Comparison of ENCODE assay signal across 15 mouse cellular contexts in the genomic region with DNA sequence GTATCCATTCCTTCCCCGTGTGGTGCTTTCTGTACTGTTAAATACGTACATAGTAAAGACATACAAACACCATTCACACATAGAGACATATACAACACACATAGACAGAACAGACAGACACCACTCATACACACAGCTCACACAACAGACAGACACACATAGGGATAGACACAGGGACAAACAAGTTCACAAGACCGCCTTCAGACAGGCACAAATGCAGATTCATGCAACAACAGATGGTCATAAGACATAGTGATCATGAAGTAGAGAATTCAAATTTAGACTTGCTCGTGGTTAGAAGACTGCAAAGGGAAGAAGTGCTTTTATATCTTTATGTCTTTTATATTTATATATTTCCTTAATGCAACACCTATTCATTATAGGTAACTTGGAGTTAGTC. TPM values are rescaled to one million over a fixed set of nuclear protein-coding genes. Genes with fewer than 3 reads are reported as not detected.
"Had no signal": no experiment of that assay in that cellular context is flagged by ENCODE, and none has a peak within 500 bp of the region (broad histone marks: within the 10 kb centered on the region; RNA-seq: fewer than 3 reads in every experiment).

No protein-coding gene starts in this region.

- H3K27ac ChIP-seq: midbrain, embryonic 13.5 days; midbrain, embryonic 15.5 days; neural tube, embryonic 13.5 days; neural tube, embryonic 15.5 days; stomach, embryonic 15.5 days; stomach, postnatal 0 days had no signal

- H3K4me2 ChIP-seq: lung, embryonic 14.5 days; midbrain, embryonic 11.5 days; midbrain, embryonic 13.5 days; midbrain, embryonic 15.5 days; neural tube, embryonic 13.5 days; neural tube, embryonic 15.5 days; stomach, embryonic 15.5 days had no signal

- DNase-seq: lung, postnatal 4 days; right cerebral cortex, postnatal 25 days; thymus, adult 2 months; thymus, postnatal 25 days; thymus, postnatal 4 days had no signal

- H3K9me3 ChIP-seq: megakaryocyte, embryonic 14.5 days; midbrain, embryonic 13.5 days; midbrain, embryonic 15.5 days; neural tube, embryonic 13.5 days; neural tube, embryonic 15.5 days; stomach, embryonic 15.5 days had no signal

- H3K27me3 ChIP-seq: stomach, embryonic 15.5 days had no signal

- H3K4me3 ChIP-seq: midbrain, embryonic 13.5 days; midbrain, embryonic 15.5 days; neural tube, embryonic 13.5 days; neural tube, embryonic 15.5 days; stomach, embryonic 15.5 days had no signal

- H3K36me3 ChIP-seq: midbrain, embryonic 13.5 days; midbrain, embryonic 15.5 days; neural tube, embryonic 13.5 days; neural tube, embryonic 15.5 days; stomach, embryonic 15.5 days had no signal

- ATAC-seq: midbrain, embryonic 13.5 days; midbrain, embryonic 15.5 days had no signal

- H3K9ac ChIP-seq: lung, embryonic 14.5 days; midbrain, embryonic 13.5 days; midbrain, embryonic 15.5 days; neural tube, embryonic 13.5 days; neural tube, embryonic 15.5 days; stomach, embryonic 15.5 days had no signal

RNA-seq across cellular contexts. Expression of a gene that starts 2.9 kb away (rescaled TPM):
- total RNA-seq: monocyte, adult 5-6 weeks had no signal
